Mouse (Mus musculus) left cerebral cortex, postnatal 10 days (tissue): ENCODE measurements around the gene Smim7. TPM values are rescaled to one million over a fixed set of nuclear protein-coding genes. Genes with fewer than 3 reads are reported as not detected.
A peak's percentile ranks its signal among the peaks of the same experiment; 100 is the strongest.

Experiments
- DNase-seq, 2 experiments: peaks; one replicate each; pipeline ENCODE4 v3.0.0; 2021 to 2022; ENCODE audit warnings: low spot score in 2 of 2, mixed read lengths in 1 of 2; ENCODE audit errors: extremely low spot score in 1 of 2
- intact Hi-C: fragments of 180-260 bp; cut with DNase I; formaldehyde crosslinking; loops from one replicate; pipeline ENCODE4 v1.15.1; 2025
- total RNA-seq, 2 experiments: library from RNA; stranded (reverse); gene quantifications; 2 replicates each; pipeline ENCODE4 v1.2.3; 2021

Gene Smim7
- total RNA-seq: 100 to 1,000 TPM; 124 to 137 TPM

DNA sequence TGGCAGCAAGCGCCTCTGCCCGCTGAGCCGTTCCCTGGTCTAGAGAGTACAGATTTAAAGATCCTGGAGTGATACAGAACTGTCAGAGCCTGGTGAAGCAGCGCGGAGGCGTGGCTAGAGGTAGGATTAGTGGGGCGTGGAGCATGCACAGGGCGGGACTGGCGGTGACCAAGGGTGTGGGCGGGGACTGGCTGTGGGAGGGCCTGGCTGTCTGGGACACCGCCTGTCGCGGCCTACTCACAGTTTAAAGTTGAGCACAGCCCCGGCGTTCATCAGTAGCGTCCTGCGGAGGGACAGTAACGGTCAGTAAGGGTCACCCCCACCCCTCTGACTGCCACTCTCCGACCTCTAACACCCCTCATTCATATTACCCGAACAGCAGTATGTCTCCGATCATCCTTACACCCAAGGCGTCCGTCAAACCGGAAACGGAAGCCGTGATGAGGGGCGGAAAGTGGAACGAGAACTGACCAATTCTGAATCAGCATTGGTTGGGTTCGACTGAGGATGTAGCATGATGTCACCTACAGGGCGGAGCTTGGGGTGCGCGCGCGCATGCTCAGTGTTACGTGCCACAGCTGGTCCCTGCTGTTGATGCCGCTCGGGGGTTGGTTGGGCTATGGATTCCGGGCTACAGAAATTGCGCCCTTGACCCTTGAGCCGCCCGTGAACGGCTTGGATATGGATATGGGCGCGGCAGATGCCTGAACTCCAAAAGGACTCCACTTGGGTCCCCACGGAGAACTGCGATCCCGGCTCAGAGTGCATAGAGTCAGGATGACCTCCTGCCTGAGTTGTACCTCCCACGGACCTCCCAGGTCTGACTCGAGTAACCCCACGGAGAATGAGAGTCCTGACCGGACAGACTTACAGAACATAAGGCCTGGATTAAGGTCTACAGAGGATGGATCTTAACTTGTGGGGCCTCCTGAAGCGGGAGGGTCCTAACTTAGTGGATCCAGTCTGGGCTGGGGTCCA is at the start of gene Smim7:
Gene Smim7, minus strand, starts transcription at position 456 of the 978 bp plus-strand sequence.
- peak; percentile 97 to 98 for DNase-seq
- intact Hi-C loops: no loop called here

GRCm38 (mm10) chr8:72590198-72590597 is 19.3 kb upstream of the Smim7 start:
- peak in 1 of 2 experiments; percentile 53 for DNase-seq
- intact Hi-C loops: no loop called here

DNA sequence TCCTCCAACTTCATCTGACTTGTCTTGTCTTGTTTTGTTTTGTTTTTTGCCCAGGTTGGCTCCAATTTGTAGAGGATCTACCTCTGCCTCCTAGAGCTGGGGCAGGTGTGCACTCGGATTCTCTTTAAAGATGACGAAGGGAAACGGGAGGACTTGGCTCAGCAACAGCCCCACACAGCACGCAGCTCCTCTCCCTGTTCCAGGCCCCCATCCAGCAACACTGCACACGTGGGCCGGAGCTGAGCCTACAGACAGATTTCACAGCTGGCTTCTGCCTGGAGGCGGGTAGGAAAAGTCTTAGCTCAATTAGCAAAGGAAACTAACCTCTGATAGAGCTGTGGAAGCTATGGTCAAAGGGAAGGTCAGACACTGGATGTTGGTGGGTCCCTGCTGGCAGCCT is 18.4 kb upstream of the Smim7 start:
- intact Hi-C loops: no loop called here
- peak in 1 of 2 experiments; percentile 66 for DNase-seq

DNA sequence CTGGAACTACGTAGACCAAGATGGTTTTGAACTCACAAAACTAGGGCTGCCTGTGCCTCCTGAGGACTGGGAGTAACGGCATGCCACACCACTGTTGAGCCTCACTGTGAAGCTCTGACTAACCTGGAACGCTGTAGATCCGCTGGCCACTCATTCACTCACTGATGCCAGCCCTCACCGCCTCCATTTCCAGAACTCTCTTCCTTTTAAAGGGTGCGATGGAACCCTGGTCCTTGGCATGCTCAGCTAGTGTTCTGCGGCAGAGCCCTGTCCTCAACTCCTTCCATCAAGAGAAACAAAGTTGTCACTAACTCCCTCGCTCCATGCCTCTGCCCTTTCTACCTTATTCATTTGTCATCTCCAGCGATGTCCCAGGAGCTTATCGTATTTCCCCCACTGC is 18.0 kb upstream of the Smim7 start:
- no peak for DNase-seq
- intact Hi-C loops: no loop called here

DNA sequence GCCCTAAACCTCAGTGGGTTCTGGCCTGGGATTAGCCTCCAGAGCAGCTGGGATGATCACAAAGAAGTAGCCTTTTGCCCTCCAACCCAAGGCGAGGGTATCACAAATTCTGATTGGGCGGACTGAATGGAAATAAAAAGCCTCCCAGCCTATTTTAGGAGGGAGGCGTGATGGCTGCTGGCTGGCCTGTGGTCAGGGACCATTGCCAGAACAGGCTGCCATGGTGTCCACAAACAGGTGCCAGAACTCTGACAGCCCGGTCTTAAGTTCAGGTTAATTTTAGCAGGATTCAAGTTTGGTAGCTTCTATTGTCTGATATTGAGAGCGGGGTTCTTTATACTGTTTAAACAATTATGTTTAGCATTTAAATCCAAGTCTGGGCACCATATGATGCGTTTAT is 16.9 kb upstream of the Smim7 start:
- intact Hi-C loops: no loop called here
- DNase-seq: peak in 1 of 2 experiments; percentile 47

DNA sequence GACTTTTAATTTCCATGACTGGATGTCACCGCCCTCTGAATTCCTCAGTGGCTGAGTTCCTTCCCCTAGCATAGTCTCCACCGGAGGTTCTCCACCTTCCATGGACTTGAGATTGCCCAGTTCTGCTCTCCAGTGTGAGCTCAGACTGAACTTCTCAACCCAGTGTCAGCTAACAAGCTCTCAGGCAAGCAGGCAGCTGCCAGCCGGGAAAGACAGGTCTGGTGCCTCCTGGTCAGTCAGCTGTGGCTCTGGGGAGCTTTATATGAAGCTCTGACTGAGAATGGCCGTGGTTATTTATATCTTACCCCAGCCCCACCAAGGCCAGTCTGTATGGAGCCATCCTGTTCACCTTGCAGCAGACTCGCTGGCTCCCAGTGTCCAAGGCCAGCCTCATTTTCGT is 13.5 kb upstream of the Smim7 start:
- intact Hi-C loops: no loop called here
- DNase-seq: no peak

- intact Hi-C loops: no loop called here
- peak in 1 of 2 experiments; percentile 71 for DNase-seq
These were observed 12.3 kb upstream of the Smim7 start for GRCm38 (mm10) chr8:72583056-72583771.

DNA sequence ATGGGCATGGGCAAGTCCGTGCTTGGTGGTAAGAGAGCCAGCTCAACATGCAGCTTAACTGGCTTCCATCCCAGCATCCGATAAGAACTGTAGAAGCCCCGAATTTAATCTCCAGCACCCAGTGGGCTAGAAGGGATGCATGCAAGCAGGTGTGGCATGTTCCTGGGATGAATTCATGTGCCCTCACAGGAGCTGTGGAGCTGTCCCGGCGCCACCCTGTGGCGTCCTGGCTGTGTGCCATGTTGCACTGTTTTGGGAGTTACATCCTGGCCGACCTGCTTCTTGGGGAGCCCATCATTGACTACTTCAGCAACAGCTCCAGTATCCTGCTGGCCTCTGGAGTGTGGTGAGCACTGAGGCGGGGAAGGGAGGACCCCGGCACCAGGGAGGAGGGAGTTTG is 8.5 kb upstream of the Smim7 start:
- peak in 1 of 2 experiments; percentile 48 for DNase-seq
- intact Hi-C loops: no loop called here

- intact Hi-C loops: no loop called here
These were observed 7.1 kb upstream of the Smim7 start for GRCm38 (mm10) chr8:72577941-72578340.

DNA sequence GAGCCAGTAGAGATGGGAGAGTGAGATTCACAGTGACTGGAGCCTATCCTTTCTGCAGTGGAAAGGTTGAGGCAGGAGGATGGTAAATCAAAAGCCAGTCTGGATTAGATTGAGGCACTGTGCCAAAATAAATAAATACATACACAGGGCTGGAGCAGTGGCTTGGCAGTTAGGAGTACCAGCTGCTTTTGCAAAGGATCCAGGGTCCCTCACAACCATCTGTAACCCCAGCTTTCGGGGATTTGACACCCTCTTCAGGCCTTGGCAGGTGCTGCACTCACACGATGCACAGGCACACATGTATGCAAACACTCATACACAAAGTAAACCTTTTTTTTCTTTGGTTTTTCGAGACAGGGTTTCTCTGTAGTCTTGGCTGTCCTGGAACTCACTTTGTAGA is 6.4 kb upstream of the Smim7 start:
- intact Hi-C loops: no loop called here
- DNase-seq: no peak

More at GRCm38 (mm10) chr8:72577941-72578340, 7.1 kb upstream of the Smim7 start:
- no peak for DNase-seq

DNA sequence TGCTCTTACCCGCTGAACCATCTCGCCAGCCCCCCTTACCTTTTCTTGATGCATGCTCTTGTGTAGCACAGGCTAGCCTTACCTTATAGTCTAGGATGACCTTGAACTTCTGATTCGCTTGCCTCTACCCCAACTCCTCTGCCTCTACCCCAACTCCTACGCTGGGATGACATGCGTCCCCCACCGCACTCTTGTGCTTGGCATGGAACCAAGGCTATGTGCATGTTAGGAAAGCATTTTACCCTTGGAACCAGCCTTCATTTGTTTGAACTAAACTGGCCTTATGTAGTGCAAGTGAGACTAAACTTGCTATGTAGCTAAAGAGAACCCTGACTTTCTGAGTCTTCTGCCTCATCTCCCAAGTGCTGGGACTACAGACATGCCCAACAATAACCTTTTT is 5.0 kb upstream of the Smim7 start:
- DNase-seq: no peak
- intact Hi-C loops: no loop called here

DNA sequence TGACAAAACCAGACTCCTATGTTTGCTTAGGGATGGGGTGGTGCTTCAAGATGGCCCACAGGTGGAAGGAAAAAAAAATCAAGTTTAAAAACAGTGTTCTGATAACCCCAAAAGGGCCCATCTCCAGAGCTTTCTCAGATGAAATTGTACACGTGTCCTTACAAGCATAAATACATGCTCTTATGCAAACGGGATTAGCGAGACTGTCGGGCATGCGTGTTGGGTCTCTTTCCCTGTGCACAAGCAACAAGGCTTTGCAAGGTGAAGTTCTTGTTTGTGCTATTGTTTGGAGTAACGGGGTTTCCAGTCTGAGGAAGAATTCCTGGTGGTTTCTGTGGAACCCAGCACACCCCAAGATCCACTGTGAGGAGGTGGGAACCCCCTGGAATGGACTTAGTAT is 2.6 kb upstream of the Smim7 start:
- no peak for DNase-seq
- intact Hi-C loops: no loop called here

DNA sequence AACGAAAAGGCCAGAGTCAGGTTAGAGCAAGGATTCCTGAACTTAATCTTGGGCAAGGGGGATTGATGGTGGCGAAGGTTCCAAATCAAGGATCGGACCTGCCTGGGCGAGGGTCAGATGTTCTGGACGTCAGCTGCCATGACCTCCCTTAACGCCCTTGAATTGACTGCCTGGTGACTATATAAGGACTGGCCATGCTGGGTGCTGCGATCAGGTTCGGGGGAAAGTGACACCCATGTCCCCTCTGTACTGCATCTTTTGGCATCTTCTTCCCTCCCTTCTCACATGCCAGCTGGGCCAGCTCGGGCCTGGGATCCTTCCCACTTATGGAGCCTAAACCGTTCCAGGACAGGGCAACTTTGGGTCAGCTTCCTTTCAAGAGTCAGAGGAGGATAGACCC is 1.6 kb upstream of the Smim7 start:
- intact Hi-C loops: no loop called here

DNA sequence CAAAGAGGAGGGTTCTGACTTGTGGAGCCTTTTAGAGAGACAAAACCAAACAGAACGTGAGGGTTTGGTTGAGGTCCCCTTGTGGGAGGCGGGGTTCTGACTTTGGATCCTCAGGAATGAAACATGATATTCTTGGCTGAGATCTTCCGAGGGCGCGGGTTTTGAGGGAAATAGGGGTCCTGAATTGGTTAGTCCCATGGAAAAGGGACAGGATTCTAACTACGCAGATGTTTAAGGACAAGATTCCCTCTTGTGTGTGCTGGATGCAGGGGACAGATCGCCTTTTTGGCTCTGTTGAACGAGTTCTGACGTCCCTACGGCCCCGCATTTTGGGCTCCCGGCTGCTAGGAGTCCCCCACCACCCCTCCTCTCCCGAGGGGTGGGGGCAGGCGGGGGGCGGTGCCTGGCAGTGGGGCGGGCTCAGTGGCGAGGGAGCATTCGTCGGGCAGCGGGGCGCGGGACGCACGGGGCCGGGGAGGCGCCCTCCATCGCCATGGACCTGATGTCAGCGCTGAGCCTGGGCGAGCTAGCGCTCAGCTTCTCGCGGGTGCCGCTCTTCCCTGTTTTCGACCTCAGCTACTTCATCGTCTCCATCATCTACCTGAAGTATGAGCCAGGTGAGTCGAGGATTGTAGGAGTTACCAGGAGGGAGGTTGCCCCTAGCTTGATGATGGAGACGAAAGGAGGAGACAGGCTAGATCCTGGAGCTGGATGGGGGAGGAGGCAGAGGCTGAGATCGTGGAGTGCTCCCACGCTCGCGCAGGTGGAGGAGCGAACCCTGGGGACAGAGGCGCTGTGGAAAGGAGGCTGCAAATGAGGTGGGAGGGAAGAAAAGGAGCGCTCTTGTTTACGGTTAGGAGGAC is 954 bp upstream of the Smim7 start, which contains the start of gene Tmem38a:
Gene Tmem38a, plus strand, starts transcription at position 445 of the 863 bp plus-strand sequence.
- DNase-seq: peak; percentile 61 to 90
- intact Hi-C loops: no loop called here

More for the DNA sequence above, 1.6 kb upstream of the Smim7 start:
- no peak for DNase-seq

DNA sequence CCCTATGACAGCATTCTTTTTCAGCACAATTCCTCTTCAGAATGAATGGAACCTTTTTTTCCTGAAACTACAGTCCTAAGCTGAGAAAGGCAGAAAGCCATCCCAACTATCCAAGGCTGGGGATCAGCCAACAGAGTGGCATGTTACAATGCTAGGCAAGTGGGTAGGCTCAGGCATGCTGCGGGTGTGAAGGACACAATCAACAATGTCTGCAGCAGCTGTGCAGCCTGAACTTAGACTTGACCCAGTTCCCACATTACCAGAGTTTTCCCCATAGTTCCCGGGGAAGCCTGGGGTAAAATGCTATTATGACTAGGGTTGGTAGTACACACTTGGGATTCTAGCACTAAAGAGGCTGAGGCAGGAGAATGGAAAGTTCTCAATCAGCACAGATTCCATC is 4.9 kb downstream of the Smim7 start:
- intact Hi-C loops: no loop called here
- no peak for DNase-seq

DNA sequence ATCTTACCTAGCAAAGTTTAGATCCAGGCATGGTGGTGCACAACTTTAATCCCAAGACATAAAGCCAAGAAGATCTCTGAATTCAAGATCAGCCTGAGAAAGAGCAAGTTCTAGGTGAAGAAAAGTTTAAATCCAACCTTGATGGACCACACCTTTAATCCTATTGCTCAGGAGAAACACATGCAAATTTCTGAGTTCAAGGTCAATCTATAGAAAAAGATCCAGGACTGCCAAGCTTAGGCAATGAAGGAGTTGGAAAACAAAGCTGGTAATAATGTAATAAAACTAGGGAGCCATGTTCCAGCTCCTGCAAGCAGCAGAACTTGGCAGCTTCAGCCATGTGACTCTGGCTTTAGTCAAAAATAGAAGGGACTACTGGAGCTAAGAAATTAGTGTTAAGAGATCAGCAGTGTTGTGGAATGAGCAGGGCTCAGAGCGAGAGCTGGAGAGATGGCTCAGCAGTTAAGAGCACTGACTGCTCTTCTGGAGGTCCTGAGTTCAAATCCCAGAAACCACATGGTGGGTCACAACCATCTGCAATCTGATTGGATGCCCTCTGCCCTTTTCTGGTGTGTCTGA is 9.7 kb downstream of the Smim7 start:
- DNase-seq: no peak

GRCm38 (mm10) chr8:72555770-72556169 is 15.1 kb downstream of the Smim7 start:
- DNase-seq: no peak
- intact Hi-C loops: no loop called here

More for the DNA sequence above, 9.7 kb downstream of the Smim7 start:
- intact Hi-C loops: no loop called here

GRCm38 (mm10) chr8:72549314-72549892 is 21.5 kb downstream of the Smim7 start:
- intact Hi-C loops: loop anchor here (5.0 kb wide), 1 partner anchor 57 kb away; the partner anchor contains the start of gene Slc35e1
- no peak for DNase-seq
